Mouse (Mus musculus) kidney, postnatal 0 days (tissue): ENCODE measurements around the gene Il1f10. TPM values are rescaled to one million over a fixed set of nuclear protein-coding genes. Genes with fewer than 3 reads are reported as not detected.

Experiments used
- ATAC-seq: fragments of 200-750 bp; cut with Nextera tagmentation; replicated peaks from 2 replicates; pipeline ENCODE4 v1.8.0; 2017; ENCODE audit warnings: low read depth, moderate number of reproducible peaks, moderate TSS enrichment, moderate library complexity; ENCODE audit not compliant: low FRiP score
- DNase-seq: peaks from one replicate; pipeline ENCODE4 v3.0.0-alpha.2; 2016; ENCODE audit warnings: low spot score
- H3K27ac ChIP-seq: fragments of 300-500 bp; sonication (generic); 2 replicates; pipeline ENCODE4 v1.5.1; 2014; ENCODE audit warnings: mild to moderate bottlenecking
- H3K27me3 ChIP-seq: fragments of 300-500 bp; sonication (generic); 2 replicates; pipeline ENCODE4 v1.6.1; 2014; ENCODE audit warnings: low read length, mixed read lengths; ENCODE audit not compliant: insufficient read depth
- H3K36me3 ChIP-seq: fragments of 300-500 bp; sonication (generic); 2 replicates; pipeline ENCODE4 v1.6.1; 2014; ENCODE audit warnings: low read length, mixed read lengths; ENCODE audit not compliant: insufficient read depth
- H3K4me1 ChIP-seq: fragments of 300-500 bp; sonication (generic); replicated peaks from 2 replicates; pipeline ENCODE4 v1.6.1; 2014; ENCODE audit warnings: antibody characterized with exemption, low read length, mixed read lengths; ENCODE audit not compliant: insufficient read depth
- H3K4me2 ChIP-seq: fragments of 300-500 bp; sonication (generic); 2 replicates; pipeline ENCODE4 v1.6.1; 2014; ENCODE audit warnings: mild to moderate bottlenecking, low read length, moderate library complexity, mixed read lengths
- H3K4me3 ChIP-seq: fragments of 300-500 bp; sonication (generic); replicated peaks from 2 replicates; pipeline ENCODE4 v1.5.1; 2014; ENCODE audit warnings: low read depth, low read length
- H3K9ac ChIP-seq: fragments of 300-500 bp; sonication (generic); 2 replicates; pipeline ENCODE4 v1.6.1; 2014; ENCODE audit warnings: low read depth, low read length
- H3K9me3 ChIP-seq: fragments of 300-500 bp; sonication (generic); replicated peaks from 2 replicates; pipeline ENCODE4 v1.6.1; 2016; ENCODE audit warnings: low read length, inconsistent platforms, mixed read lengths
- CTCF ChIP-seq: IDR thresholded peaks from 2 replicates; pipeline ENCODE4 v1.5.1; 2016; ENCODE audit warnings: antibody characterized with exemption, low read depth, mild to moderate bottlenecking, moderate library complexity
- WGBS: fragments of 180-500 bp; shearing (Covaris S2); extraction: QIAGEN DNeasy Blood & Tissue Kit; methylation state at CpG from one replicate; pipeline ENCODE4 v1.1.7; 2014; 5-methylcytosine and 5-hydroxymethylcytosine counted together
- polyA plus RNA-seq: library from polyadenylated mRNA; unstranded; fragments of >200 nt; fragmentation: Nextera tagmentation; extraction: Ambion mirVana; gene quantifications from 2 replicates; pipeline ENCODE4 v1.2.1, GENCODE M21; 2015

Il1f10 gene
- polyA plus RNA-seq, 1 experiment from 2014 or later, result not detected

- Histone ChIP-seq H3K4me2 (no peak overlapping the region), H3K4me1 (no peaks in the 10 kb centered on the region), H3K4me3 (no peak overlapping the region), H3K36me3 (no peaks in the 10 kb centered on the region), H3K27me3 (no peaks in the 10 kb centered on the region), H3K9me3 (no peaks in the 10 kb centered on the region), H3K27ac (no peak overlapping the region), H3K9ac (no peak overlapping the region)
- ATAC-seq (no peak), DNase-seq (peak; percentile 39)
- no peak for TF ChIP-seq CTCF
- WGBS, result 46% methylated on average over 6 of the region's 6 CpGs
Observed at GRCm38 (mm10) chr2:24311302-24312001, 20.5 kb downstream of the Il1f10 start.

GRCm38 (mm10) chr2:24316919-24317318 lies 25.9 kb downstream of the Il1f10 start:
- ATAC-seq, result no peak
- H3K4me3 ChIP-seq, result no peak overlapping the region

GRCm38 (mm10) chr2:24317919-24318598 lies 27.1 kb downstream of the Il1f10 start:
- no peaks in the 10 kb centered on the region for H3K9me3 ChIP-seq
- H3K4me1 ChIP-seq, result no peaks in the 10 kb centered on the region
- no peak for TF ChIP-seq CTCF
- 77% methylated on average over 4 of the region's 4 CpGs for WGBS
- ATAC-seq (no peak), DNase-seq (no peak)
- no peaks in the 10 kb centered on the region for H3K27me3 ChIP-seq
- H3K27ac ChIP-seq, result no peak overlapping the region
- H3K9ac ChIP-seq, result no peak overlapping the region
- no peak overlapping the region for H3K4me2 ChIP-seq
- no peak overlapping the region for H3K4me3 ChIP-seq
- no peaks in the 10 kb centered on the region for H3K36me3 ChIP-seq

More at GRCm38 (mm10) chr2:24316919-24317318, 25.9 kb downstream of the Il1f10 start:
- H3K36me3 ChIP-seq, result no peaks in the 10 kb centered on the region
- H3K9me3 ChIP-seq, result no peaks in the 10 kb centered on the region
- H3K27ac ChIP-seq, result no peak overlapping the region
- H3K4me2 ChIP-seq, result no peak overlapping the region
- 79% methylated on average over 1 of the region's 1 CpGs for WGBS
- no peak overlapping the region for H3K9ac ChIP-seq
- H3K27me3 ChIP-seq, result no peaks in the 10 kb centered on the region
- TF ChIP-seq CTCF, result no peak
- no peaks in the 10 kb centered on the region for H3K4me1 ChIP-seq
- DNase-seq, result no peak

GRCm38 (mm10) chr2:24335333-24335732 lies 44.3 kb downstream of the Il1f10 start:
- Histone ChIP-seq H3K4me2 (no peak overlapping the region), H3K9ac (no peak overlapping the region), H3K27ac (no peak overlapping the region), H3K4me1 (no peaks in the 10 kb centered on the region), H3K36me3 (no peaks in the 10 kb centered on the region), H3K27me3 (no peaks in the 10 kb centered on the region), H3K4me3 (no peak overlapping the region), H3K9me3 (no peaks in the 10 kb centered on the region)
- ATAC-seq (no peak), DNase-seq (no peak)
- WGBS, result 32% methylated on average over 3 of the region's 3 CpGs
- TF ChIP-seq CTCF, result no peak

- DNase-seq, result peak; percentile 24
- H3K27me3 ChIP-seq, result no peaks in the 10 kb centered on the region
- no peaks in the 10 kb centered on the region for H3K36me3 ChIP-seq
- no peak within 1 kb of the TSS for H3K4me2 ChIP-seq
- no peak within 1 kb of the TSS for H3K27ac ChIP-seq
- no peaks in the 10 kb centered on the region for H3K4me1 ChIP-seq
- H3K4me3 ChIP-seq, result no peak within 1 kb of the TSS
- ATAC-seq, result peak; percentile 25; the same call in 1 of the 2 replicates
- no peak for TF ChIP-seq CTCF
- 60% methylated on average over 2 of the region's 2 CpGs for WGBS
- no peak within 1 kb of the TSS for H3K9ac ChIP-seq
- H3K9me3 ChIP-seq, result no peaks in the 10 kb centered on the region
Observed at GRCm38 (mm10) chr2:24336545-24336944, 45.5 kb downstream of the Il1f10 start, which contains the start of gene Il1rn. Il1rn (plus strand) TSS chr2:24336853.

GRCm38 (mm10) chr2:24341395-24341885 lies 50.4 kb downstream of the Il1f10 start:
- Histone ChIP-seq H3K4me2 (no peak overlapping the region), H3K27me3 (no peaks in the 10 kb centered on the region), H3K4me3 (no peak overlapping the region), H3K9ac (no peak overlapping the region), H3K36me3 (no peaks in the 10 kb centered on the region), H3K27ac (no peak overlapping the region), H3K4me1 (no peaks in the 10 kb centered on the region), H3K9me3 (no peaks in the 10 kb centered on the region)
- no peak for TF ChIP-seq CTCF
- 72% methylated on average over 3 of the region's 3 CpGs for WGBS
- DNase-seq, result no peak
- ATAC-seq, result no peak

Other genes starting within 250 kb of the Il1f10 start
- 5.3 and 5.8 TPM in 2 replicates for gene Hnmt, start 241.8 kb upstream of the Il1f10 start, polyA plus RNA-seq
- not detected in 2 replicates for gene Tbpl2, start 194.6 kb upstream of the Il1f10 start, polyA plus RNA-seq
- not detected in 2 replicates for gene Il1f8, start 138.0 kb upstream of the Il1f10 start, polyA plus RNA-seq
- 0.11 and 0.15 TPM in 2 replicates for gene Il1f9, start 104.7 kb upstream of the Il1f10 start, polyA plus RNA-seq
- gene Il1f6, start 75.8 kb upstream of the Il1f10 start, polyA plus RNA-seq, result 0.58 and 0.93 TPM in 2 replicates
- 0.45 TPM in 2 replicates for gene Il1f5, start 14.2 kb upstream of the Il1f10 start, polyA plus RNA-seq
- gene Il1rn, start 45.7 kb downstream of the Il1f10 start, polyA plus RNA-seq, result 0.92 TPM in 2 replicates
- gene Psd4, start 76.4 kb downstream of the Il1f10 start, polyA plus RNA-seq, result 2.2 and 2.3 TPM in 2 replicates
- gene Pax8, start 184.4 kb downstream of the Il1f10 start, polyA plus RNA-seq, result 116 and 120 TPM in 2 replicates